Mouse (Mus musculus) heart, adult 2 months (tissue): ENCODE measurements around the gene 4921504E06Rik. TPM values are rescaled to one million over a fixed set of nuclear protein-coding genes. Genes with fewer than 3 reads are reported as not detected.

ENCODE experiments used
- DNase-seq, 2 experiments: peaks; one replicate each; pipeline ENCODE4 v3.0.0; 2021
- H3K27ac ChIP-seq: fragments of 200-600 bp; 2 replicates; pipeline ENCODE4 v1.8.1; 2022
- H3K27me3 ChIP-seq: fragments of 200-500 bp; 2 replicates; pipeline ENCODE4 v1.6.1; 2012; ENCODE audit warnings: mild to moderate bottlenecking, low read length, inconsistent platforms, mixed read lengths; ENCODE audit not compliant: control insufficient read depth, insufficient read depth
- H3K36me3 ChIP-seq: fragments of 200-500 bp; 2 replicates; pipeline ENCODE4 v1.6.1; 2012; ENCODE audit warnings: low read length, inconsistent platforms; ENCODE audit not compliant: control insufficient read depth, insufficient read depth
- H3K4me1 ChIP-seq: fragments of 200-500 bp; 2 replicates; pipeline ENCODE4 v1.6.1; 2011; ENCODE audit warnings: low read length; ENCODE audit not compliant: control insufficient read depth, insufficient read depth
- H3K4me3 ChIP-seq: fragments of 200-600 bp; 2 replicates; pipeline ENCODE4 v1.8.1; 2022
- H3K79me2 ChIP-seq: fragments of 200-500 bp; replicated peaks from 2 replicates; pipeline ENCODE4 v1.6.1; 2012; ENCODE audit warnings: mild to moderate bottlenecking, inconsistent platforms, low read length, moderate library complexity, mixed read lengths; ENCODE audit not compliant: control insufficient read depth, insufficient read depth
- H3K9ac ChIP-seq: fragments of 200-500 bp; 2 replicates; pipeline ENCODE4 v1.6.1; 2012; ENCODE audit warnings: low read depth, mild to moderate bottlenecking, control low read depth, inconsistent platforms, low read length, mixed read lengths
- CTCF ChIP-seq: fragments of 200-600 bp; IDR thresholded peaks from 2 replicates; pipeline ENCODE4 v1.8.1; 2022; ENCODE audit warnings: antibody characterized with exemption, mild to moderate bottlenecking, moderate library complexity
- EP300 ChIP-seq: fragments of 200-500 bp; IDR thresholded peaks from 2 replicates; pipeline ENCODE4 v1.6.1; 2011; ENCODE audit warnings: low read depth, low read length, control low read depth; ENCODE audit not compliant: insufficient read depth
- POLR2A ChIP-seq: fragments of 200-500 bp; IDR thresholded peaks from 2 replicates; pipeline ENCODE4 v1.6.1; 2011; ENCODE audit warnings: mild to moderate bottlenecking, low read depth, low read length, control low read depth; ENCODE audit not compliant: insufficient read depth
- WGBS: fragments of 180-500 bp; shearing (Covaris S2); methylation state at CpG from one replicate; pipeline ENCODE4 v1.1.7; 2018; 5-methylcytosine and 5-hydroxymethylcytosine counted together
- intact Hi-C: fragments of 180-260 bp; cut with DNase I; formaldehyde crosslinking; loops from one replicate; pipeline ENCODE4 v1.15.1; 2025
- polyA plus RNA-seq: library from polyadenylated mRNA; depleted of rRNA; stranded (reverse); fragments of >200 nt; gene quantifications from 2 replicates; pipeline ENCODE4 v1.2.3, GENCODE M21; 2012
- total RNA-seq, 2 experiments: library from RNA; stranded (reverse); gene quantifications; 2 replicates each; pipeline ENCODE4 v1.2.3; 2021

The 4921504E06Rik gene
- total and polyA plus RNA-seq, 3 experiments, result not detected

DNA sequence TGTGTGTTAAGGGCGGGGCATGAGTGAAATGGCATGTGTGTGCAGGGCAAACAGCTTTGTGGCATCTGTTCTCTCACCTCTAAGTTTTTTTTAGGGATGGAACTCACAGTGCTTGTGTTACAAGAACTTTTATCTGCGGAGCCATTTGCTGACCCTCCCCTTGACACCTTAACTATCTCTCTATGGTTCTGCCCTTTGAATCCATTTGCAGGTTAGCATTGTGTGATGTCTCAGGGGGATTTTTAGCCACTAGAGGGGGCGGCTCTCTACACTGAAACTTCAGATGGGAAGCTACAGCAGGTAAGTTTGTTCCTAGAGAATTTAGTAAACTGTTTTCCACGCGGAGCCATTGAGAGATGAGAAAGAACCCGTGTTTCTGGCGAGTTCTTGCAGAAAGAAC lies 32.1 kb downstream of the 4921504E06Rik start:
- TF ChIP-seq CTCF, result peak; percentile 68
- TF ChIP-seq POLR2A, result no peak
- no peak for TF ChIP-seq EP300
- intact Hi-C loops, result loop anchor here (2.0 to 10.0 kb wide), 2 partner anchors 107 to 393 kb away; no protein-coding TSS in a partner anchor
- WGBS, result 23% methylated on average over 7 of the region's 7 CpGs

DNA sequence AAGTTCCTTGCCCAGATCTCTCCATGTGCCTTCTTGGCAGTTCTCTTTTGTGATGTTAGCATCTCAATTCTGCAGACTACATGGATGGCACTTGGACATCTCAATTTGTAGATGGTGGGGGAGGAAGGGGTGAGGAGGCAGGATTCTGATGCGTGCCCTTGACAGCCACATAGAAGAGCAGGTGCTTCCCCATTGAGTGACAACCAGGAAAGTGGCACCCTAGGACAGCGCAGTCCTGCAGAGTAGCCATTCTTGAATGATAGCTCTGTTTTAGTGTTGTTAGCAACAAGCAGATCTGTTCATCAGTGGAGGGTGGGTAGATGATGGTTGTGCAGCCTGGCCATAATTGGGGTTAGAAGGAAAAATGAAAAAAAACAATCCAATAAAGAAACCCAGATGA lies 33.1 kb downstream of the 4921504E06Rik start:
- Histone ChIP-seq H3K9ac (no peak overlapping the region), H3K27me3 (peaks cover 1% of the 10 kb centered on the region; the same call in 1 of the 2 replicates), H3K4me1 (no peaks in the 10 kb centered on the region), H3K27ac (no peak overlapping the region), H3K36me3 (no peaks in the 10 kb centered on the region), H3K79me2 (no peaks in the 10 kb centered on the region), H3K4me3 (no peak overlapping the region)
- intact Hi-C loops, result loop anchor here (2.0 to 10.0 kb wide), 2 partner anchors 106 to 394 kb away; no protein-coding TSS in a partner anchor
- WGBS, result 83% methylated on average over 2 of the region's 2 CpGs
- DNase-seq, result no peak
- no peak for TF ChIP-seq EP300
- TF ChIP-seq CTCF, result no peak
- TF ChIP-seq POLR2A, result no peak

More for the DNA sequence above, 32.1 kb downstream of the 4921504E06Rik start:
- Histone ChIP-seq H3K36me3 (no peaks in the 10 kb centered on the region), H3K27me3 (peaks cover 1% of the 10 kb centered on the region; the same call in 1 of the 2 replicates), H3K79me2 (no peaks in the 10 kb centered on the region), H3K4me1 (no peaks in the 10 kb centered on the region), H3K4me3 (no peak overlapping the region), H3K9ac (no peak overlapping the region), H3K27ac (no peak overlapping the region)
- DNase-seq, result peak in 1 of 2 experiments; percentile 6

DNA sequence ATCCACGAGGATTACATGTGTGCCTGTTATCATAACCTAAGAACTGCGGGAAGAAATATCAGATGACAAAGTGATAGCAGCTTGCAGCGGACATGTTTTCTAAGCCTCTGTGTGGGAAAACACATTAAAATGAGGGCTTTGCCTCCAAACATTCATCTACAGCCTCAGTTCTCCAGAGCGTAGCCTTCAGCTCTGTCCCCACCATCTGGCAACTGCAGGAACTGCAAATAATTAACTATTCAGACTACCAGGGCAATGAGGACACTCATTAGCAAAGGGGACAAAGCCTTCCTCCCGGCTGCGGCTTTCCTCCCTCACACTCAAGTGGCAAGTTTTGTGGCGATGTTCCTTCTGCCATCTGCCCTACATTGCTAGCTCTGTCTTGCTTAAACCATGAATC lies 33.9 kb downstream of the 4921504E06Rik start:
- TF ChIP-seq CTCF (peak; percentile 76), EP300 (no peak)
- H3K9ac ChIP-seq, result no peak overlapping the region
- H3K4me3 ChIP-seq, result no peak overlapping the region
- no peaks in the 10 kb centered on the region for H3K79me2 ChIP-seq
- H3K27ac ChIP-seq, result no peak overlapping the region
- DNase-seq, result peak; percentile 13 to 22
- peaks cover 1% of the 10 kb centered on the region; the same call in 1 of the 2 replicates for H3K27me3 ChIP-seq
- no peaks in the 10 kb centered on the region for H3K4me1 ChIP-seq
- intact Hi-C loops, result loop anchor here (2.0 to 10.0 kb wide), 2 partner anchors 105 to 395 kb away; no protein-coding TSS in a partner anchor
- H3K36me3 ChIP-seq, result no peaks in the 10 kb centered on the region
- 6% methylated on average over 7 of the region's 7 CpGs for WGBS

DNA sequence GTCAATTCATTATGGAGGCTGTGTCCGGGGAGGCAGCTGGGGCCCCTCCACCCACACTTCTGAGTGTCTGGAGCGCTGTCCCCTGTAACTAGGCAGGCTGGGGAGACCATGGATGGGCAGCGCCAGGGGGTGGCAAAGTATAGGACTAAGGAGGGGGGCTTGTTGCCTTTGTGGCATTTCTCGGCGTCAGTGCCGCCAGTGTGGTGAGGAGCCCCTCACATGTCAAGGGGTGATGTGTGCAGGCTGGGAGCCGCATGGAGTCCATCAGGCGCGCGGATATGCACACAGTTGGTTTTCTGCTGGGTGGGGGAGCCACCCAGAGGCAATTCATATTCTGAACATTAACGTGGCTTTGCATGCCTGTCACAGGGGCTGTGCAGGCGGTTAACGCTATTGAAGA lies 35.8 kb downstream of the 4921504E06Rik start:
- WGBS, result 55% methylated on average over 13 of the region's 13 CpGs
- Histone ChIP-seq H3K27me3 (peaks cover 1% of the 10 kb centered on the region; the same call in 1 of the 2 replicates), H3K79me2 (no peaks in the 10 kb centered on the region), H3K27ac (no peak overlapping the region), H3K36me3 (no peaks in the 10 kb centered on the region), H3K9ac (no peak overlapping the region), H3K4me1 (no peaks in the 10 kb centered on the region), H3K4me3 (no peak overlapping the region)
- DNase-seq, result no peak
- intact Hi-C loops, result no loop called here
- TF ChIP-seq POLR2A, result no peak
- TF ChIP-seq CTCF, result no peak
- TF ChIP-seq EP300, result no peak

DNA sequence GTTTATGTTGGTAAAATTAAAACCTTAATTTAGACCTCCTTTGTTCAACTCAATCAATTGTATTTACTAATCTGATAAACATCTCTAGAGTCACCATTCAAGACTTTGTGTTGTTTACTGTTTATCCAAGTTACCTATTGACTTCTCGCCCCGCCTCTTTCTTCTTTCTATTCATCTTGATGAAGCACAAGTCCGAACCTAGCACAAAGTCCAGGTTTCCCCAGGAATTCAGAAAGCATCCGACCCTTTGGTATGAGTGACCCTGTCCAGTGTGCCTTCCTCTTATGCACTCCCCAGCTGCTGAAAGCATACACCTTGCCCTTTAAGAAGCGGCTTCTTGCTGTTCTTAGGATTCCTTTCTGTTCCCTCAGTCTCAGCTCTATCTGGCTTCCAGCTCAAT lies 41.3 kb downstream of the 4921504E06Rik start:
- WGBS, result 75% methylated on average over 5 of the region's 5 CpGs
- Histone ChIP-seq H3K4me1 (no peaks in the 10 kb centered on the region), H3K27me3 (no peaks in the 10 kb centered on the region), H3K27ac (no peak overlapping the region), H3K4me3 (no peak overlapping the region), H3K79me2 (no peaks in the 10 kb centered on the region), H3K9ac (no peak overlapping the region), H3K36me3 (no peaks in the 10 kb centered on the region)
- no peak for TF ChIP-seq CTCF
- no peak for TF ChIP-seq EP300
- no peak for TF ChIP-seq POLR2A
- intact Hi-C loops, result no loop called here
- DNase-seq, result no peak

DNA sequence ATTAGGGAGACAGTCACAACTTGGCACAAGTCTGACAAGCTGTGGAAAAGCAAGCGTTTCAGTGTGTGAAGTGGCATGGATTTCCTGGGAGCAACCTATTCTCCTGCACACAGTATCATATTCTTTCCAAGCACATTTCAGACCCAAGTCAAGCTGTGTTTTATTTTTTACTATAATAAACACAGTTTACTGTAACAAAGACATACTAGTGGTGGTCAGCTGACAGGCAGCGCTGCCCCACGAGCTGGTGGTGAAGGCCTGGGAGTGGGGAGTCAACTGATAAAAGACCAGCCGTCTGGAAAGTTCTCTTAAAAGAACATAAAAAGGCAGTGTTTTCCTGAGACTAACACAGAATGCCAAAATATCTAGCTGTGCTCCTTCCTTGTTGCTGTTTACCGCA lies 42.7 kb downstream of the 4921504E06Rik start:
- Histone ChIP-seq H3K27me3 (no peaks in the 10 kb centered on the region), H3K36me3 (no peaks in the 10 kb centered on the region), H3K27ac (no peak overlapping the region), H3K4me1 (no peaks in the 10 kb centered on the region), H3K79me2 (no peaks in the 10 kb centered on the region), H3K4me3 (no peak overlapping the region), H3K9ac (no peak overlapping the region)
- intact Hi-C loops, result no loop called here
- no peak for DNase-seq
- no peak for TF ChIP-seq POLR2A
- TF ChIP-seq CTCF, result no peak
- TF ChIP-seq EP300, result no peak
- 40% methylated on average over 5 of the region's 5 CpGs for WGBS
